Comparison of ENCODE assay signal across 10 mouse cellular contexts in genomic region chr11:78151161-78151560, GRCm38 (mm10). TPM values are rescaled to one million over a fixed set of nuclear protein-coding genes. Genes with fewer than 3 reads are reported as not detected.
DNase-seq lines count a peak whose midpoint lies in the region; ATAC-seq and TF ChIP-seq lines count a peak whose summit lies in the region.
"Had no signal": no experiment of that assay in that cellular context is flagged by ENCODE, and none has a peak within 500 bp of the region (broad histone marks: within the 10 kb centered on the region; RNA-seq: fewer than 3 reads in every experiment).

No protein-coding gene starts in this region.

- CTCF ChIA-PET in Patski (lab: Charles Lee), result interaction anchor here (1.0 to 1.5 kb wide), 4 partner anchors 15 to 36 kb away, joined by 3 to 4 read pairs (median 4); no protein-coding TSS in a partner anchor

- H3K27me3 ChIP-seq in hindbrain, postnatal 0 days (ENCODE audit: insufficient read depth, low read length), result no peaks in the 10 kb centered on the region
- no peaks in the 10 kb centered on the region for H3K27me3 ChIP-seq in hindbrain, embryonic 10.5 days (ENCODE audit: insufficient read depth, poor library complexity, severe bottlenecking)
- H3K27me3 ChIP-seq in Patski, result no peaks in the 10 kb centered on the region
- H3K27me3 ChIP-seq in liver, embryonic 14.5 days (ENCODE audit: control insufficient read depth, insufficient read depth, low read length), result no peaks in the 10 kb centered on the region

- H3K9me3 ChIP-seq in hindbrain, postnatal 0 days (ENCODE audit: low read length), result no peaks in the 10 kb centered on the region
- no peaks in the 10 kb centered on the region for H3K9me3 ChIP-seq in hindbrain, embryonic 10.5 days
- no peaks in the 10 kb centered on the region for H3K9me3 ChIP-seq in liver, embryonic 14.5 days (ENCODE audit: control insufficient read depth, low read length)

- in situ Hi-C loops in Patski (cut with MboI; ENCODE audit: low pct_unique_long_range_greater_than_20kb), result no loop called here

- ATAC-seq in hindbrain, postnatal 0 days, result no peak
- ATAC-seq in Patski, result no peak
- 0 out of 2 replicates have a peak, but pooled peaks have one; percentile 42 for ATAC-seq in liver, embryonic 14.5 days (ENCODE audit: insufficient read depth)

- no peak overlapping the region for H3K9ac ChIP-seq in hindbrain, postnatal 0 days (replicated peaks; ENCODE audit: low read length)
- no peak overlapping the region for H3K9ac ChIP-seq in liver, embryonic 14.5 days (replicated peaks)

- no peak overlapping the region for H3K4me2 ChIP-seq in hindbrain, postnatal 0 days (ENCODE audit: low read depth, low read length)
- no peak overlapping the region for H3K4me2 ChIP-seq in liver, embryonic 14.5 days (ENCODE audit: low read depth)
- H3K4me2 ChIP-seq: heart, embryonic 11.5 days had no signal

- DNase-seq in hindbrain, postnatal 0 days (ENCODE audit: low spot score), result peak; percentile 40
- no peak for DNase-seq in hindbrain, embryonic 10.5 days (ENCODE audit: low spot score)
- DNase-seq in 416B (ENCODE audit: low read depth) (peak; percentile 82), Patski (ENCODE audit: low read depth, low spot score) (no peak)
- DNase-seq in liver, embryonic 14.5 days (ENCODE audit: low read depth in 3 of 3, low spot score in 3 of 3), result no peak
- no peak for DNase-seq in urinary bladder, postnatal 4 days (ENCODE audit: low spot score in 2 of 2)
- no peak for DNase-seq in layer of hippocampus, adult 11-12 months (ENCODE audit: low spot score)
- no peak for DNase-seq in gastrocnemius, postnatal 4 days (ENCODE audit: low spot score in 2 of 2)
- DNase-seq: layer of hippocampus, postnatal 36 days had no signal

- TF ChIP-seq EP300 in liver, embryonic 14.5 days (IDR thresholded peaks at IDR 0.05; ENCODE audit: low read depth), result no peak

- peak; percentile 67 for TF ChIP-seq CTCF in hindbrain, postnatal 0 days (IDR thresholded peaks at IDR 0.05; ENCODE audit: low read depth)
- peak; percentile 81 for TF ChIP-seq CTCF in Patski (IDR thresholded peaks at IDR 0.05)
- peak; percentile 81 for TF ChIP-seq CTCF in liver, embryonic 14.5 days (IDR thresholded peaks at IDR 0.05; ENCODE audit: low read depth)

- POLR2A ChIA-PET in Patski (lab: Charles Lee), result interaction anchor here (1.3 kb wide), 1 partner anchor 107 kb away, joined by 5 read pairs; no protein-coding TSS in a partner anchor

- H3K27ac ChIP-seq in hindbrain, postnatal 0 days, result peak overlapping the region; percentile 88; the same call in 1 of the 2 replicates
- H3K27ac ChIP-seq in hindbrain, embryonic 10.5 days, result no peak overlapping the region
- H3K27ac ChIP-seq in liver, embryonic 14.5 days, result no peak overlapping the region

- peaks cover 42% of the 10 kb centered on the region for H3K36me3 ChIP-seq in hindbrain, postnatal 0 days (ENCODE audit: insufficient read depth, low read length)
- H3K36me3 ChIP-seq in hindbrain, embryonic 10.5 days, result peaks cover 97% of the 10 kb centered on the region
- H3K36me3 ChIP-seq in liver, embryonic 14.5 days (replicated peaks; ENCODE audit: control insufficient read depth, insufficient read depth, low read depth), result peaks cover 2% of the 10 kb centered on the region

- WGBS in hindbrain, postnatal 0 days, result 32% methylated on average over 1 of the region's 1 CpGs
- 31% methylated on average over 1 of the region's 1 CpGs for WGBS in hindbrain, embryonic 10.5 days
- 9% methylated on average over 1 of the region's 1 CpGs for WGBS in liver, embryonic 14.5 days (ENCODE audit: insufficient replicate concordance)

- H3K4me3 ChIP-seq in hindbrain, postnatal 0 days (ENCODE audit: low read length), result no peak overlapping the region
- H3K4me3 ChIP-seq in hindbrain, embryonic 10.5 days, result no peak overlapping the region
- no peak overlapping the region for H3K4me3 ChIP-seq in liver, embryonic 14.5 days (ENCODE audit: insufficient read depth in 1 of 2, low read depth in 2 of 2, low read length in 2 of 2)

- H3K4me1 ChIP-seq in hindbrain, postnatal 0 days (ENCODE audit: insufficient read depth, low read length), result peaks cover 18% of the 10 kb centered on the region
- 0 out of 2 replicates have a peak, but pooled peaks cover 5% of the 10 kb centered on the region for H3K4me1 ChIP-seq in hindbrain, embryonic 10.5 days (replicated peaks)
- no peaks in the 10 kb centered on the region for H3K4me1 ChIP-seq in liver, embryonic 14.5 days (replicated peaks; ENCODE audit: control insufficient read depth in 2 of 2, insufficient read depth in 2 of 2, low read length in 1 of 2)

RNA-seq across cellular contexts. Expression of gene Traf4, which starts 14.2 kb away (rescaled TPM):
- total RNA-seq in hindbrain, postnatal 0 days (2014; rRNA removed), result 124 and 130 TPM in 2 replicates
- polyA plus RNA-seq in hindbrain, postnatal 0 days (2015; fragmentation: Nextera tagmentation; extraction: Ambion mirVana), result 79.5 and 88.7 TPM in 2 replicates
- polyA plus RNA-seq in hindbrain, embryonic 10.5 days (2016; fragmentation: Nextera tagmentation; extraction: Ambion mirVana), result 124 and 163 TPM in 2 replicates
- polyA plus RNA-seq in Patski (2021), result 101 TPM
- polyA plus RNA-seq in liver, embryonic 14.5 days (2012; rRNA removed), result 35.1 and 39.9 TPM in 2 replicates
- polyA plus RNA-seq in liver, embryonic 14.5 days (2014; fragmentation: Nextera tagmentation; extraction: Ambion mirVana), result 17.1 and 18.0 TPM in 2 replicates
- total RNA-seq in gastrocnemius, postnatal 4 days (2021), result 10 to 100 TPM; 36.5 to 41.4 TPM

RNA-seq across cellular contexts. Expression of gene Nek8, which starts 25.3 kb away (rescaled TPM):
- total RNA-seq in hindbrain, postnatal 0 days (2014; rRNA removed), result 7.6 and 11.8 TPM in 2 replicates
- 7.3 and 7.7 TPM in 2 replicates for polyA plus RNA-seq in hindbrain, postnatal 0 days (2015; fragmentation: Nextera tagmentation; extraction: Ambion mirVana)
- 11.3 and 12.1 TPM in 2 replicates for polyA plus RNA-seq in hindbrain, embryonic 10.5 days (2016; fragmentation: Nextera tagmentation; extraction: Ambion mirVana)
- 19.6 TPM for polyA plus RNA-seq in Patski (2021)
- 9.8 and 10.6 TPM in 2 replicates for polyA plus RNA-seq in liver, embryonic 14.5 days (2012; rRNA removed)
- polyA plus RNA-seq in liver, embryonic 14.5 days (2014; fragmentation: Nextera tagmentation; extraction: Ambion mirVana), result 7.4 and 7.8 TPM in 2 replicates
- total RNA-seq in gastrocnemius, postnatal 4 days (2021), result 1 to 10 TPM; 6.6 to 7.5 TPM

RNA-seq across cellular contexts. Expression of gene Tlcd1, which starts 25.4 kb away (rescaled TPM):
- total RNA-seq in hindbrain, postnatal 0 days (2014; rRNA removed), result 37.5 and 46.1 TPM in 2 replicates
- polyA plus RNA-seq in hindbrain, postnatal 0 days (2015; fragmentation: Nextera tagmentation; extraction: Ambion mirVana), result 36.8 and 42.6 TPM in 2 replicates
- polyA plus RNA-seq in hindbrain, embryonic 10.5 days (2016; fragmentation: Nextera tagmentation; extraction: Ambion mirVana), result 7.0 and 8.9 TPM in 2 replicates
- 13.6 TPM for polyA plus RNA-seq in Patski (2021)
- 47.4 and 69.6 TPM in 2 replicates for polyA plus RNA-seq in liver, embryonic 14.5 days (2012; rRNA removed)
- polyA plus RNA-seq in liver, embryonic 14.5 days (2014; fragmentation: Nextera tagmentation; extraction: Ambion mirVana), result 44.9 and 50.5 TPM in 2 replicates
- 10 to 100 TPM; 12.6 to 16.0 TPM for total RNA-seq in gastrocnemius, postnatal 4 days (2021)

RNA-seq across cellular contexts. Expression of gene Rpl23a, which starts 32.2 kb away (rescaled TPM):
- 418 and 469 TPM in 2 replicates for total RNA-seq in hindbrain, postnatal 0 days (2014; rRNA removed)
- 906 and 915 TPM in 2 replicates for polyA plus RNA-seq in hindbrain, postnatal 0 days (2015; fragmentation: Nextera tagmentation; extraction: Ambion mirVana)
- 1,007 and 1,099 TPM in 2 replicates for polyA plus RNA-seq in hindbrain, embryonic 10.5 days (2016; fragmentation: Nextera tagmentation; extraction: Ambion mirVana)
- 1,270 TPM for polyA plus RNA-seq in Patski (2021)
- polyA plus RNA-seq in liver, embryonic 14.5 days (2012; rRNA removed), result 628 and 1,347 TPM in 2 replicates
- 1,087 and 1,100 TPM in 2 replicates for polyA plus RNA-seq in liver, embryonic 14.5 days (2014; fragmentation: Nextera tagmentation; extraction: Ambion mirVana)
- 1,000 to 10,000 TPM; 1,488 to 1,617 TPM for total RNA-seq in gastrocnemius, postnatal 4 days (2021)

RNA-seq across cellular contexts. Expression of gene Rab34, which starts 37.1 kb away (rescaled TPM):
- total RNA-seq in hindbrain, postnatal 0 days (2014; rRNA removed), result 85.6 and 96.4 TPM in 2 replicates
- polyA plus RNA-seq in hindbrain, postnatal 0 days (2015; fragmentation: Nextera tagmentation; extraction: Ambion mirVana), result 63.5 and 76.2 TPM in 2 replicates
- 71.8 and 80.5 TPM in 2 replicates for polyA plus RNA-seq in hindbrain, embryonic 10.5 days (2016; fragmentation: Nextera tagmentation; extraction: Ambion mirVana)
- polyA plus RNA-seq in Patski (2021), result 138 TPM
- polyA plus RNA-seq in liver, embryonic 14.5 days (2012; rRNA removed), result 7.1 and 7.7 TPM in 2 replicates
- polyA plus RNA-seq in liver, embryonic 14.5 days (2014; fragmentation: Nextera tagmentation; extraction: Ambion mirVana), result 11.3 and 12.4 TPM in 2 replicates
- total RNA-seq in gastrocnemius, postnatal 4 days (2021), result 10 to 100 TPM; 43.9 to 45.7 TPM

Comparison
In these comparisons a context has a peak if more than half of its experiments do, and no peak if none do; other contexts are left out.
1. DNase-seq: peak in hindbrain, postnatal 0 days (single experiment) and 416B (single experiment); none in hindbrain, embryonic 10.5 days (single experiment), Patski (single experiment), liver, embryonic 14.5 days (0 of 3), urinary bladder, postnatal 4 days (0 of 2), layer of hippocampus, adult 11-12 months (single experiment) and gastrocnemius, postnatal 4 days (0 of 2).
2. Peak in every context shown above with its lines, with median percentiles within 50 percentile points of each other: CTCF ChIP-seq.